Mouse (Mus musculus) brown adipose tissue, adult 24 weeks (tissue): ENCODE measurements around the gene Cfap126. TPM values are rescaled to one million over a fixed set of nuclear protein-coding genes. Genes with fewer than 3 reads are reported as not detected.
"Not testable (repeated sequence)": the region's sequence is repeated elsewhere in the genome, so short reads cannot be mapped to it uniquely, and the experiment has no call there.

ENCODE experiments used
- H3K27ac ChIP-seq: fragments of 200-500 bp; replicated peaks from 2 replicates; pipeline ENCODE4 v1.5.1; 2012; ENCODE audit warnings: low read depth, mild to moderate bottlenecking, low read length
- H3K4me1 ChIP-seq: fragments of 200-500 bp; 2 replicates; pipeline ENCODE4 v1.6.1; 2012; ENCODE audit warnings: low read length, mixed read lengths; ENCODE audit not compliant: control insufficient read depth, insufficient read depth, insufficient read length
- H3K4me3 ChIP-seq: fragments of 200-500 bp; 2 replicates; pipeline ENCODE4 v1.5.1; 2012; ENCODE audit warnings: low read depth, mild to moderate bottlenecking, low read length, moderate library complexity; ENCODE audit not compliant: insufficient read depth
- polyA plus RNA-seq: library from polyadenylated mRNA; stranded (reverse); fragments of >200 nt; gene quantifications from 2 replicates; pipeline ENCODE4 v1.2.4, GENCODE M21; 2012; ENCODE audit not compliant: missing spikeins, insufficient read depth, insufficient read length

Gene Cfap126
- polyA plus RNA-seq, 1 experiment = 11.0 TPM

DNA sequence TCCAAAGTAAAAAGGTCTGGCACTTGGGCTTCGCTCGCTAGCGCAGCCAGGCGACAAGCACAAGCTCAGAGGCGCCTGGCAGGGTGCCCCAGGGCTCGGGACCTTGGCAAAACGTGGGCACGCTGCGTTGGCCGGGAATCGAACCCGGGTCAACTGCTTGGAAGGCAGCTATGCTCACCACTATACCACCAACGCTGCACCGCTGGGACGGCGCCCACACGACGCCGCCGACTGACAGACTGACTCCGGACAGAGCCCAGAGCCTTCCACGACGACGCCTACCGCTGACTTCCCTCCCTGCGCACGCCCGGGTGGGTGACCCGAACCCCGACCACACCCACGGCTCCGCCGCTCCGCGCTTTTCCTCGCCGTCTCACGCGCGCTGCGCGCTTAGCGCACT lies 33.9 kb upstream of the Cfap126 start:
- H3K27ac ChIP-seq, H3K4me1 ChIP-seq, H3K4me3 ChIP-seq: not testable (repeated sequence)

DNA sequence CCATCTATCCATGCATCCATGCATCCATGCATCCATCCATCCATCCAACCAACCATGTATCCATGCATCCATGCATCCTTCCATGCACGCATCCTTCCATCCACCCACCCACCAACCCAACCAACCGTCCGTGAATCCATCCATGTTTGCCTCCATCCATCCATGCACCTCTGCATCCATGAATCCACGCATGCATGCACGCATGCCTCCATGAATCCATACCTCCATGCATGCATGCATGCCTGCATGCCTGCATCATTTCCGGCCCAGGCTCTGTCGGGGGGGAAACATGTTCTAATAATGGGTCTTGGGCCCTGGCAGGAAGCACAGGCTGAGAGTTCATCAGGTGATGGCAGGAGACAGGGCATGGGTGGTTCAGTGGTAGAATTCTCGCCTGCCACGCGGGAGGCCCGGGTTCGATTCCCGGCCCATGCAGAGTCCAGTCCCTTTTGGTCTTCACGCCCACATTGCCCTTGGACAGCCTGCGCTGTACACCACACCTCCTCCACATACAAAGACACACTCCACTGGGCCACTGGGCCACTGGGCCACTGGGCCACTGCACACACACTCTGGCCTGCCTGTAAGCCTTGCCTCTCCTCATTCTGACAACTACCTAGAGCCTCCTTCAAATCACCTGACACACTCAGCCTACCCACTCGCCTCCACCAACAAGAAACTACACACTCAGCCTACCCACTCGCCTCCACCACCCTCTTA lies 32.0 kb upstream of the Cfap126 start:
- not testable (repeated sequence) for H3K4me3 ChIP-seq, H3K4me1 ChIP-seq, H3K27ac ChIP-seq

DNA sequence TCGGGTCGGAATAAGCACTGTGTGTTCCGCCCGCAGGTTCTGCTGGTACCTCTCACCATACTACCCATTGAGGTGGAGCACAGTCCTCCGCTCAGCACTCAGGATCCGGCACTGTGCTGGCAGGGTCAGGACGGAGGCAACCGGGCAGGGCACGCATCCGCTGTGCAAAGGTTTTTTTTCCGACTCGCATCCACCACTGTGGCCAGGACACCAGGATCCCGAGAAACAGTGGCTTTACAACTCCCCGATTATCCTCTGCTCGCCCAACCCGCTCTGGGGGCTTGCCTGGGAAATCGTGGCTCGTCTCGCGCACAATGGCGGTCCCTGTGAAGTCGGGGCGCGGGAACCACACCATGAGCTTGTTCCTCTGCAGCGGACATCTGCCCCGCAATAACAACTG lies 28.0 kb upstream of the Cfap126 start:
- Histone ChIP-seq H3K4me1 (no peaks in the 10 kb centered on the region), H3K4me3 (peak overlapping the region; percentile 20), H3K27ac (no peak overlapping the region)

DNA sequence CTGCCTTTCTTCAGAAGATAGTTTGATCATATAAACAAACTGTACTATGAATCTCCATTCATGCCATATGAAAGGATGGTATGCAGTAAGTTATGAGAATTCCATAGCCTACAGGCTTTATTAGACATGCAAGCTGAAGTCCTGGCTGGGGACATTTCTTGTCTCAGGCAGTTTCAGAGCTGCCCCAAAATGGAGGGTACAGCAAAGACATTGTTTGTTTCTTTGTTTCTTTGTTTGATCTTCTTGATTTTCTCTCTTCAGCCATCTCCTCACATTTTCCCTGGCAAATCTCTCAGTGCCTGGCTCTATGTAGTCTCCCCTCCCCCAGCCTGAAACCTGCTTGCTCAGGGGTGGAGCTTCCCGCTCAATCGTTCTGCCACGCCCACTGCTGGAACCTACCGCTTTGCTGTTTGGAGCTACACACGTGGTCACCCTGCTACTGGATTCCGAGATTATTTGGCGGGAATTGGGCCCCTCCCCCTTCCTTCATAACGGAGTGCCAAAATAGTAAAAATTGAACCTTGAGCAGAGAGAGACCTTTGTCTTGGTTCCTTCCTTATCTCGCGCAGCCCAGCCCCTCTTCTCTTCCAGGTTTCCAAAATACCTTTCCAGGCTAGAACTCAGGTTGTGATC lies 25.4 kb upstream of the Cfap126 start:
- not testable (repeated sequence) for H3K4me3 ChIP-seq, H3K4me1 ChIP-seq, H3K27ac ChIP-seq

DNA sequence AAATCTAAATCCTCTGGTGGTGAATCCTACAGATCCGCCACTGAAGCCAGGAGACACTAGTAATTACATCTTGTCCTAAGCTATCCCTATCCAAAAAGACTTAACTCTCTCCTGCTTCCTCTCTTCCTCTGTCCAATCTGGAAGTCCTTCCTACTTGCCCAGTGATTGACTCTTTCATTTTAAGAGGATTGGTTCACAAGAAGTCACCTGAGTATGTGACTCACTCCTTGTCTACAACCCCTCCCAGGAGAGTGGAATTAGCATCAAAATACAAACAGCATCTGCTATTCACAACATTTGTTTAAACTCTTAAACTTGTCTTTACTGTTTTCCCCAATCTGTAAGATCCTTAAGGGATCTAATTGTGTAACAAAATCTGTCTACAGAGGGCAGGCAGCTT lies 23.8 kb upstream of the Cfap126 start:
- Histone ChIP-seq H3K27ac (no peak overlapping the region), H3K4me3 (no peak overlapping the region), H3K4me1 (no peaks in the 10 kb centered on the region)

DNA sequence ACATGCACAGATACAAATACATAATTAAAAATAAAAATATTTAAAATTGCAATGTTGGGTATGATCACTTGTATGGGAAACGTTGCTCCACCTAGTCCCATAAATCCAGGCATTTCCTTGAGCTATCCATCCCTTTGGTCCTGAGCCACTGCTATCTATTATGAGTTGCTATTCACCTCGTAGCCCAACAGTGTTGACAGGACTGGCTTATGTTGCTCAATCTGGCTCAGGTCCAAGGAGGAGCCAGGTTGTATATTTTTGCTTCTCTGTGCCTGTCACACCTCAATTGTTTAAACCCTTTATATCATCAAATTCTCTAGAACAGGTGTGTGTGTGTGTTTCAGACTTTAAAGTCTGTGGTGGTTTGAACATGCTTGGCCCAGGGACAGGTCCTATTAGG lies 23.0 kb upstream of the Cfap126 start:
- Histone ChIP-seq H3K4me1 (no peaks in the 10 kb centered on the region), H3K4me3 (no peak overlapping the region), H3K27ac (no peak overlapping the region)

DNA sequence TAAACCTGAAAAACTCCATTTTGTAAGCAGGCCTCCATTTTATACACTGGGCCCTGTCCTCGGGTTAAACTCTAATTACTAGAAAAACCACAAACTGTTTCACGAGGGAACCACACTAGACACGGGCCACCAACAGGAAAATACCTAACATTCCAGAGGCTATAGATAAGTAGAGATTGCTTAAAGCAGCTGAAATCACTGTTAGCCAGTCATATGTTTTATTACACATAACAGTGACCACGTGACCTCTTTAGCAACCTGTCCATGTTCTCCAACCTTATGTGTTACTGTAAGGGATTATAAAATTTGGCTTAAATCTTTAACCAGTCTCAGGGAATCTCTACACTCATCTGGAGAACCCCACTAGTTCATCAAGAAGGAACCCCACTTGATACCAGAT lies 19.3 kb upstream of the Cfap126 start:
- Histone ChIP-seq H3K27ac (no peak overlapping the region), H3K4me1 (no peaks in the 10 kb centered on the region), H3K4me3 (no peak overlapping the region)

DNA sequence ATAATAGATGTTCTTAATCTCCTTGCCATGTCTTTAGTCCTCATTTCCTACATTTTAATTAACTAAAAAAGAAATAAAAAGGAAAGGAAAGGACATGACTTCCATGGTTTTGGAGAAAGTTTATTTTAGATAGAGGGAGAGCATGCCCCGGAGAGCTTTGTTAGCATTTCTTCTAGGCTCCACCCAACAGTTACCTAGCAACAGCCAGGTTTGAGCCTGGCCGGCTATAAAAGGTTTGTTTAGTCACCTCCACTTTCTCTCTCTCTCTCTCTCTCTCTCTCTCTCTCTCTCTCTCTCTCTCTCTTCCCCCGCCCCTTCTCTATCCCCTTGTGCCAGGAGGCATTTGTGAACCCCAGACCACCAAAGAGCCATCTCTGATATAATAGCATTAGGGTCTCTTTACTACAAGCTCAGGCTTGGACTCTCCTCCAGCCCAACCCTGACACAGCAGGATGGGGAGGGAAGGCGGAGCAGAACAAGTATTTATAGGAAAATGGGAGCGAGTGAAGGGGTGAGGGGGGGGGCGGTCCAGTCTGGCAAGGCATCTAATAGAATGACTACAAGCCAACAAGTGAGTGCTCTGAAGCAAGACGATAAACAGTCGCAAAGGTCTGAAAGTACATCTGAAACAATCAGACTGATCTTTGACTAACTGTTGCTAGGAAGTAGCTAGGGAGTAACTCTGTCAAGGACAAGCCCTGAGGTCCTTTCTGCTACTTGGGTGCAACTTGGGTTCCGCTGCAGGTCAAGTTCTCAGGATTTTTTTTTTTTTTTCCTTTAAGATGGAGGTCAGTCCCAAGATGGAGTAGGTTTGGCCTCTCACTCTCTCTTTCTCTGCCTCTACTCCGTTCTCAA lies 17.4 kb upstream of the Cfap126 start:
- Histone ChIP-seq H3K4me1 (no peaks in the 10 kb centered on the region), H3K27ac (no peak overlapping the region), H3K4me3 (no peak overlapping the region)

DNA sequence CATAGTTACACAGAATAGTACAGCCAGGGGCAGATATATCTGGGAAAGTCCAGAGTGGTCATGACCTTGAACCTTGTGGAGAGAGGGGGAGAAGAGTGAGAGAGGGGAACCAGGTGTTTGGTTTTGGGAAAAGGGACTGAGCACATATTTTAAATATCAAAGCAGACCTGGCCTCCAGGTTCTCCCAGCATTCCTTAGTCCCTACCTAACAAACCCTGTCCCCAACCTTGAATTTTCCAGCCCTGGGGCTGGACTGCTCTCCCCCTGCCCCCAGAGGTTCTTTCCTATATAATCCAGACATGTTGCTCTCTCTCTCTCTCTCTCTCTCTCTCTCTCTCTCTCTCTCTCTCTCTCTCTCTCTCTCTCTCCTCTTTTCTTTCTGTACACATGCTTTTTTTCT lies 16.6 kb upstream of the Cfap126 start:
- Histone ChIP-seq H3K4me3 (no peak overlapping the region), H3K27ac (no peak overlapping the region), H3K4me1 (no peaks in the 10 kb centered on the region)

DNA sequence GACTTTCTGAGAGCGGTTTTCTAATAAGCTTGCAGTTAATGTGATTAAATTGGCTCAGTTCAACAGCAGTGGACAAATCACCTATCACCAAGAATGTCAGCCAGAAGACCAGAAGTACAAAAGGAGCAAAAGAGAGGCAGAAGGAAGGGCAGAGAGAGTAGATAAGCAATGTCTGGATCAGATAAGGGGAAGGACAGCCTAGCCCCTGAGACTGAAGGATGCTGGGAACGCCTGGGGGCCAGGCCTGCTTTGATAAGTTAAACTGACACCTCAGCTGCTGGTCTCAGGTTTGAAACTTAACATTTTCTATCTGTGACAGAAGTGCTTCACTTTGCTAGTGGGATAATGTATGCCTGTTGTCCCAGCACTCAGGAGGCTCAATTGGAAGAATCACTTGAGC lies 16.1 kb upstream of the Cfap126 start:
- Histone ChIP-seq H3K4me1 (no peaks in the 10 kb centered on the region), H3K27ac (no peak overlapping the region), H3K4me3 (no peak overlapping the region)

DNA sequence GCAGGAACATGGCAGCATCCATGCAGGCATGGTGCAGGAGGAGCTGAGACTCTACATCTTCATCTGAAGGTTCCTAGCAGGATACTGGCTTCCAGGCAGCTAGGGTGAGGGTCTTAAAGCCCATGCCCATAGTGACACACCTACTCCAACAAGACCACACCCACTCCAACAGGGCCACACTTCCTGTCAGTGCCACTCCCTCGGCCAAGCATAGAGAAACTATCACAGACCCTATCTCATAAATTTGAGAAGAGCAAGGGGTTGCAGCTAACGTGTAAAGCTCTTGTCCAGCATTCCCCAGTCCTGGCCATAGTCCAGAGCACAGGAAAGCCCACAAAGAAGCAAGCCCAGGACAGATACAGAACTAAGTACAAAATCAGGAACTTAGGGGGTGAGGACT lies 12.7 kb upstream of the Cfap126 start:
- Histone ChIP-seq H3K4me3 (no peak overlapping the region), H3K4me1 (no peaks in the 10 kb centered on the region)

DNA sequence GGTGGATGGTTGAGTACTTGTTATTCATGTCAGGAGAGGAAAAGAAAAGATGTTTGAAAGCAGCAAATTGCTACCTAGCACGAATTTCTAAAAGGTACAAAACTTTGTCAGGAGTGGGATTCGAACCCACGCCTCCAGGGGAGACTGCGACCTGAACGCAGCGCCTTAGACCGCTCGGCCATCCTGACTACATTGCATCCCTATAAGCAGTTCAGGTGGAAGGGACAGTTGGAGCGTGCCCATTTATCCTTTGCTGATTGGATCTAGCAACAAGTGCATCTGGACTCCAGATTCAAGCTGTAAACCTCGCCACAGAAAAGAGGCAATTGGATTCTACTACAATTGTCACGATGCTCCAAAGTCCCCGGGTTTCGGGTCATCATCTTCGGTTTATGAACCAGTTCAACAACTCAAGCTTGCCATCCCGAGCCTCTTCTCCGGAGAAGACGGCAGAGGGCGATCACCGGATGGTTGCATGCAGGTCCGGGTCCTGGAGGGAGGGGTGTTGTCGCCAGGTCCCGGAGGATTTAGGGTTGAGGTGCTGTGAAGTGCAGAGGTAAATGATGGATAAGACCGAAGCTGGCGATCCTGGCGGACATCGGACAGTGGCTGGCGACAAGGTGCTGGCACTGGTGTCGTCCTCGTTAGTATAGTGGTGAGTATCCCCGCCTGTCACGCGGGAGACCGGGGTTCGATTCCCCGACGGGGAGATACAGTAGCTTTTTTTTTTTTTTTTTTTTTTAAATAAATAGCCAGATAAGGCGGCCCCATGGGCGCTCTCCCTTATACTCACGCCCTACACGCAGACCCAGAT lies 11.8 kb upstream of the Cfap126 start:
- Histone ChIP-seq H3K27ac (no peak overlapping the region), H3K4me3 (peak overlapping the region; percentile 84), H3K4me1 (no peaks in the 10 kb centered on the region)

More for the DNA sequence above, 12.7 kb upstream of the Cfap126 start:
- H3K27ac ChIP-seq = no peak overlapping the region

DNA sequence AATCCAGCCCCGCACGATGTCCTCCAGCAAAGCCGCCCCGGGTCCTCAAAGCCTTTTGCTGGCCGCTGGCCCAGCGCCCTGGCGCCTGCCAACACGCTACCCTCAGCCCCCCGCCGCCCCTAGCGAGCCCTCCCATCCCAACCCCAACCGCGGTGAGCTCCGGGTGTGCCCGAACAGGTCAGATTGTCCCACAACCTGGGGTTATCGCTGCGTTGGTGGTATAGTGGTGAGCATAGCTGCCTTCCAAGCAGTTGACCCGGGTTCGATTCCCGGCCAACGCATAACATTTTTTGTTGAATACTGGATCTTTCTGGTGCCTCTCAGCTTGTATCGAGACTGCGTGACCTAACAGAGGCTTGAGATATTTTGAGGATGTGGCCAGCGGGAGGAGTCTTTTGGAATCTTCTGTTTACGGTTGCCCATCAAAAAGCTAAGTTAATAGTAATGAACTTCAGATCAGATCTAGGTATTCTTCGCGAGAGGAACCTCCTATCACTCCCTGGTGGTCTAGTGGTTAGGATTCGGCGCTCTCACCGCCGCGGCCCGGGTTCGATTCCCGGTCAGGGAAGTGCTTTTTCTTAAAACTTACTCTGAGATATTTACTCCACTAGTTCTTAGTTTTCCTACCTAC lies 11.1 kb upstream of the Cfap126 start:
- Histone ChIP-seq H3K27ac (no peak overlapping the region), H3K4me1 (no peaks in the 10 kb centered on the region), H3K4me3 (peak overlapping the region; percentile 84)

DNA sequence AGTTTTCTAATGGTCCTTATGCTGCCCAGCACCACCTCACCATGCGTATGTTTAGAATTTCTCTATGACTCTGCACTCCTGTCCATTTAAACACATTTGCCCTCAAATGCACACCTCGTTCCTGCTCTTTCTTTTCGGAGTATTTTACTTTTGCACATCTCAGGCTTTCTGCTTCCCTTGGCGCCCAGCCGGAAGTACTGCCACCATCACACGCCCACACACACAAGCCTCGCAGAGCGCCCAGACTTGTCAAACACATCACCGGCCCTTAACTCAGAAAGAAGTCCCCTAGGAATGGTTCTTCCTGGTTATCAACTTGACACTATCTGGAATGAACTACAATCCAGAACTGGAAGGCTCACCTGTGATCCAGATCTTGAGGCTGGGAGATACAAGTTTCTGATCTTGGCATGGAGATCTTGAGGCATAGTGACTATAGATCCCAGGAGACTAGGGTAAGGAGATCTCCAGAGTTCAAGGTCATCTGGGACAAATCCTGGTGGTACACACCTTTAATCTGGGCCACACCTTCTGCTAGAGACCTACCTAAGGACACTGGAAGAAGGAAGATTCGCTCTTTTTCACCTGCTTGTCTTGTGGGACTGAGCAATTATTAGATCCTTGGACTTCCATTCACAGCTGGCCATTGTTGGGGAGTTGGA lies 10.4 kb upstream of the Cfap126 start:
- no peak overlapping the region for H3K27ac ChIP-seq

More for the DNA sequence above, 10.4 kb upstream of the Cfap126 start:
- peak overlapping the region; percentile 18; the same call in 1 of the 2 replicates for H3K4me3 ChIP-seq
- no peaks in the 10 kb centered on the region for H3K4me1 ChIP-seq
